Mouse (Mus musculus) stomach, postnatal 0 days (tissue): Measurements from ENCODE around the gene Dennd4b. TPM values are rescaled to one million over a fixed set of nuclear protein-coding genes. Genes with fewer than 3 reads are reported as not detected.

Experiments used
- ATAC-seq: fragments of 200-750 bp; cut with Nextera tagmentation; 2 replicates; pipeline ENCODE4 v1.8.0; 2017; ENCODE audit not compliant: low FRiP score, low TSS enrichment
- DNase-seq: peaks from one replicate; pipeline ENCODE4 v3.0.0-alpha.2; 2016; ENCODE audit warnings: low spot score
- H3K27ac ChIP-seq: fragments of 300-500 bp; sonication (generic); replicated peaks from 2 replicates; pipeline ENCODE4 v1.5.1; 2014; ENCODE audit warnings: mild to moderate bottlenecking, control low read depth
- H3K27me3 ChIP-seq: fragments of 300-500 bp; sonication (generic); 2 replicates; pipeline ENCODE4 v1.6.1; 2014; ENCODE audit warnings: low read length; ENCODE audit not compliant: control insufficient read depth, insufficient read depth
- H3K36me3 ChIP-seq: fragments of 300-500 bp; sonication (generic); 2 replicates; pipeline ENCODE4 v1.6.1; 2014; ENCODE audit warnings: low read length, mixed read lengths; ENCODE audit not compliant: control insufficient read depth, insufficient read depth
- H3K4me1 ChIP-seq: fragments of 300-500 bp; sonication (generic); replicated peaks from 2 replicates; pipeline ENCODE4 v1.6.1; 2014; ENCODE audit warnings: antibody characterized with exemption; ENCODE audit not compliant: control insufficient read depth, insufficient read depth
- H3K4me2 ChIP-seq: fragments of 300-500 bp; sonication (generic); replicated peaks from 2 replicates; pipeline ENCODE4 v1.6.1; 2014; ENCODE audit warnings: low read depth, mild to moderate bottlenecking, control low read depth, moderate library complexity
- H3K4me3 ChIP-seq: fragments of 300-500 bp; sonication (generic); 2 replicates; pipeline ENCODE4 v1.5.1; 2014; ENCODE audit warnings: low read depth, low read length, control low read depth
- H3K9ac ChIP-seq: fragments of 300-500 bp; sonication (generic); 2 replicates; pipeline ENCODE4 v1.6.1; 2014; ENCODE audit warnings: mild to moderate bottlenecking, low read length, control low read depth, mixed read lengths
- H3K9me3 ChIP-seq: fragments of 300-500 bp; sonication (generic); 2 replicates; pipeline ENCODE4 v1.6.1; 2016; ENCODE audit warnings: low read length; ENCODE audit not compliant: control insufficient read depth
- CTCF ChIP-seq: IDR thresholded peaks from 2 replicates; pipeline ENCODE4 v1.5.1; 2016; ENCODE audit warnings: antibody characterized with exemption, low read depth, mild to moderate bottlenecking, moderate library complexity
- EP300 ChIP-seq: optimal IDR thresholded peaks from 2 replicates; pipeline ENCODE3; 2016; ENCODE audit warnings: antibody characterized with exemption
- WGBS: fragments of 180-500 bp; shearing (Covaris S2); extraction: QIAGEN DNeasy Blood & Tissue Kit; methylation state at CpG from one replicate; pipeline ENCODE4 v1.1.7; 2014; 5-methylcytosine and 5-hydroxymethylcytosine counted together
- polyA plus RNA-seq: library from polyadenylated mRNA; unstranded; fragments of >200 nt; fragmentation: Nextera tagmentation; extraction: Ambion mirVana; gene quantifications from 2 replicates; pipeline ENCODE4 v1.2.1, GENCODE M21; 2015

The Dennd4b gene
- polyA plus RNA-seq, 1 experiment from 2014 or later = 0.95 TPM

DNA sequence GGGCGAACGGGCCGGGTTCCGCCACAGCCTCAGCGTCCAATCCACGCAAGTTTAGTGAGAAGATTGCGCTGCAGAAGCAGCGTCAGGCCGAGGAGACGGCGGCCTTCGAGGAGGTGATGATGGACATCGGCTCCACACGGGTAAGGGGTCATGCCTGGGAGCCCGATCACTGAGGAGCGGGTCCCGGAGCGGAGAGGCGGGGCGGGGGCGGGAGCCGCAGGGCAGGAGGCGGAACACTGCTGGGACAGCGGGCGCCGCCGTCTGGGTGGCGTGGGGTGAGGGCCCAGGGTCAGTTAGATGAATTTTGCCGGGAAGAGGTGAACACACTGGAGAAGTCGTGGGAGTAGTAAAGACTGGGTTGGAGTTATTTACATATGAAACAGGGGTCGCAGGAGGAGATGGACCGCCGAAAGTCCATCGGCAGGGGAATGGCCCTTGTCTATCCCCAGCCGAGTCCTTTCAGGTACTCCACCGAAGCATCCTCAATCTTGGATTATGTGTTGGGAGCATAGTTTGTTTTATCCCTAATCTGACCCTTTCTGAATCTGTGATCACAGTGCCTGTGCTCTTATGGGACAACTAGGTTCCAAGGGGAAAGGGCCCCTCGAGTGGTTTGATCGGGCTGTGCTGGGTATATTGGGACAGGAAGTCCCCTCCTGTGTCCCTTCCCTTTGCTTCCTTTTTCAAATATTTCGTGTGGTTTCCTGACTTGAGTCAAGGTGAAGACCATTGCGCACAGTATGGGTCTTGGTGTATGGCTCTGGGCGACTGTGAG lies 10.4 kb upstream of the Dennd4b start:
- TF ChIP-seq CTCF (no peak; the same call in 1 of the 2 replicates), EP300 (no peak)
- 0 out of 2 replicates have a peak, but pooled peaks cover 4% of the 10 kb centered on the region for H3K4me1 ChIP-seq
- peak overlapping the region; percentile 77 for H3K4me2 ChIP-seq
- H3K27me3 ChIP-seq = no peaks in the 10 kb centered on the region
- ATAC-seq = peak; percentile 65
- H3K36me3 ChIP-seq = peaks cover 18% of the 10 kb centered on the region
- WGBS = 1% methylated on average over 40 of the region's 41 CpGs
- H3K9ac ChIP-seq = peak overlapping the region; percentile 94
- peak overlapping the region; percentile 92 for H3K27ac ChIP-seq
- H3K9me3 ChIP-seq = no peaks in the 10 kb centered on the region
- H3K4me3 ChIP-seq = peak overlapping the region; percentile 83
- peak; percentile 68 for DNase-seq

DNA sequence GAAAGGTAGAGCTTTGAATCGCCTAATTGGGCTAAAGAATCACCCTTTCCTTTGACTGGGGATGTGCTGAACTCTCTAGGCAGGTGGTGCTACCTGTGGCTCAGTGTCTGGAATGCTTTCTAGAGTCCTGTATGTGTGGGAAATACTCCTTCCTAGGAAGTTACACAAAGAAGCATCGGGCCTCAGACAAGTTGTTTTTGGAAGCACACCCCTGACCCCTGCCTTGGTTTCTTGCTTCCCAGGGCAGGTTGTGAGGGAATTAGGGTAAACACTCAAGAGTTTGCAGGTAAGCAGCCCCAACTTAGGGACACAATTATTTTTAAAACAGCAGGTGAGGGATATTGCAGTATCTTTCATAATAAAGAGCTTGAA lies 9.8 kb upstream of the Dennd4b start:
- Histone ChIP-seq H3K4me3 (peak overlapping the region; percentile 83), H3K27ac (no peak overlapping the region), H3K4me2 (peak overlapping the region; percentile 77), H3K4me1 (0 out of 2 replicates have a peak, but pooled peaks cover 4% of the 10 kb centered on the region), H3K9me3 (no peaks in the 10 kb centered on the region), H3K9ac (peak overlapping the region; percentile 94), H3K36me3 (peaks cover 20% of the 10 kb centered on the region), H3K27me3 (no peaks in the 10 kb centered on the region)
- DNase-seq = no peak
- no peak for TF ChIP-seq CTCF
- TF ChIP-seq EP300 = no peak
- WGBS = 11% methylated on average over 2 of the region's 2 CpGs
- no peak for ATAC-seq

DNA sequence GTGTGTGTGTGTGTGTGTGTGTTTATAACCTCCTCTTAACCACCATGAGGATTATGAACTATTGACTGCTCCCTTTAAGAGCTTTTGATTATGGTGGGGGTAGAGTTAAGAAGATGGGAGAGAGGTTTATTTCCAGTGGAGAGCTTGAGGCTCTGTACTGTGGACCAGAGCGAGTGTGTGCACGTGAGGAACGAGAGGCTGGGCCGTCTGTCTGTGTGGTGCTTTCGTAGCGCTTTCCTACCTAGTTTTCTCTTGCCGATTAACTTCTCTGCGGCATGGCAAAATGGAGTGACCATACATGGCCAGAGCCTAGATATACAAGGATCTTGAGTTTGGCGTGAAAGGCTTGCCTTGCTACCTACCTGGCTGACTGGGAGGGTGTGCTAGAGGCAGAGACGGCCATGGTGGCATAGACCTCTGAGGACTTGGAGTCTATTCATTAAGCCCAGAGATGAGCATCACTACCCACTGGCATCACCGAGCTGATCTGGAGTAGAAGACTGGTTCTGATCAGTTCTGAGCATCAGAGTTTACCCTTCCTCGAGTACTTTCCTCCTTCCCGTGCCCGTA lies 9.1 kb upstream of the Dennd4b start:
- WGBS = 89% methylated on average over 14 of the region's 14 CpGs
- Histone ChIP-seq H3K27ac (no peak overlapping the region), H3K4me3 (no peak overlapping the region), H3K9ac (no peak overlapping the region), H3K9me3 (no peaks in the 10 kb centered on the region), H3K4me2 (no peak overlapping the region), H3K4me1 (0 out of 2 replicates have a peak, but pooled peaks cover 4% of the 10 kb centered on the region), H3K36me3 (peaks cover 22% of the 10 kb centered on the region), H3K27me3 (no peaks in the 10 kb centered on the region)
- no peak for TF ChIP-seq EP300
- TF ChIP-seq CTCF = no peak
- DNase-seq (no peak), ATAC-seq (no peak)

DNA sequence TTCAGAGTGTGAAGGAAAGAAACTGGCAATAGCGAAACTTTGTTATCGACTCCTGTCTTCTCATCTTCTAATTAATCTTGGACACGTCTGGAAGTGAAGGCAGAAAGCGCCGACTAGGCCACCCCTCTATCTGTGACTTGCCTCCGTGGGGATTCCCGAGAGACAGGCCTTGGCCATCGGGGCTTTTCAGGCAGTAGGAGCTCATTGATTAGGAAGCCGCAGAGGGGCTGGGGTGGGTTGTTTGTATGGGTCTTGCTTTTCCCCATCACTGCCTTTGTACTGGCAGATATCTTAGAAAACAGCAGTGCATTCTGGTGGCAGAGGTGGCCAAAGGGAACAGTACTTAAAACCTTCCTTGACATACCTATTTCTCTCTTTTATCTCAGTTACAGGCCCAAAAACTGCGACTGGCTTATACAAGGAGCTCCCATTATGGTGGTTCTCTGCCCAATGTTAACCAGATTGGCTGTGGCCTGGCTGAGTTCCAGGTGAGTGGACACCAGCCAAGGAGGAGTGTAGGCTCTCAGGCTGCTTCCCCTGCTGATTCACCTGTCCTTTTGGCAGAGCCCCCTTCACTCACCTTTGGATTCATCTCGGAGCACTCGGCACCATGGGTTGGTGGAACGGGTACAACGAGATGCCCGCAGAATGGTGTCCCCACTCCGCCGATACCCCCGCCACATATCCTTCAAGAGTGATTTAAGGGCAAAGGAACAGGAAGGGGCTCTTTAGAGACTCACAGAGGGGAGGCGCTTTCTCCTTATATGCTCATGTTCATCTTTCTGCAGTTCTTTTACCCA lies 8.1 kb upstream of the Dennd4b start:
- TF ChIP-seq CTCF (no peak), EP300 (no peak)
- Histone ChIP-seq H3K9ac (no peak overlapping the region), H3K9me3 (no peaks in the 10 kb centered on the region), H3K36me3 (peaks cover 18% of the 10 kb centered on the region), H3K4me1 (0 out of 2 replicates have a peak, but pooled peaks cover 4% of the 10 kb centered on the region), H3K4me3 (no peak overlapping the region), H3K27ac (no peak overlapping the region), H3K4me2 (no peak overlapping the region), H3K27me3 (no peaks in the 10 kb centered on the region)
- ATAC-seq (no peak), DNase-seq (no peak)
- 90% methylated on average over 19 of the region's 19 CpGs for WGBS

DNA sequence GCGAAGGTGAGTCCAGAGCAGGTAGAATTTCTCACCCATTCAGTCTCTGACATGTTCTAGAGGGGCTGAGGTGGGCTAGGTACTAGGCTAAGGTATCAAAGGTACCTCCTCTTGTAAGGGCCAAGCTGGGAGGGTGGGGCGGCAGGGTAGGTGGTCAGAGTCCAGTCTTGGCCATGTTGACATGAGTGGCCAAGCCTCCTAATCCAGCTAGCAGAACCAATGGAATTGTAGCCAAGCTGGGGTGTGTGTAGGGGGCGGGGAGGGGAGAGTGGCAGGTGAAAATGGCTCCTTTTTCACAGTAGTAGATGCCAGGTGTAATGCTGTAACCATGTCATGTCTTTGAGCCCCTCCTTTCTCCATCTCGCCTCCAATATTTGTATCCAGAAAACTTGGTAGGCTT lies 6.5 kb upstream of the Dennd4b start:
- WGBS = 77% methylated on average over 4 of the region's 4 CpGs
- TF ChIP-seq CTCF (no peak), EP300 (no peak)
- Histone ChIP-seq H3K9me3 (no peaks in the 10 kb centered on the region), H3K36me3 (peaks cover 22% of the 10 kb centered on the region), H3K27me3 (no peaks in the 10 kb centered on the region), H3K27ac (no peak overlapping the region; the same call in 1 of the 2 replicates), H3K4me1 (0 out of 2 replicates have a peak, but pooled peaks cover 4% of the 10 kb centered on the region), H3K9ac (no peak overlapping the region), H3K4me2 (no peak overlapping the region), H3K4me3 (no peak overlapping the region)
- DNase-seq (peak; percentile 85), ATAC-seq (peak; percentile 28; the same call in 1 of the 2 replicates)
